Mouse (Mus musculus) adrenal gland, postnatal 14 days (tissue): ENCODE results near the gene Igfbp5. TPM values are rescaled to one million over a fixed set of nuclear protein-coding genes. Genes with fewer than 3 reads are reported as not detected.

Experiments
- DNase-seq: peaks from one replicate; pipeline ENCODE4 v3.0.0; 2021; ENCODE audit warnings: mixed read lengths
- long read RNA-seq, 2 experiments: library from polyadenylated mRNA; stranded (forward); transcript quantifications; one replicate each; pipeline ENCODE4 v2.0.0; 2021
- total RNA-seq: library from RNA; stranded (reverse); gene quantifications from 2 replicates; pipeline ENCODE4 v1.2.3, GENCODE M21; 2021

Gene Igfbp5
- total RNA-seq = 68.1 and 74.3 TPM in 2 replicates
- long read RNA-seq, experiment 1, full-length matches to known transcripts = 5 of 26 reads
- long read RNA-seq, experiment 1, partial matches to known transcripts = 0 of 26 reads
- long read RNA-seq, experiment 1, other reads (novel, unspliced or antisense) = 21 of 26 reads
- long read RNA-seq, experiment 2, full-length matches to known transcripts = 8 of 24 reads
- long read RNA-seq, experiment 2, partial matches to known transcripts = 0 of 24 reads
- long read RNA-seq, experiment 2, other reads (novel, unspliced or antisense) = 16 of 24 reads

DNA sequence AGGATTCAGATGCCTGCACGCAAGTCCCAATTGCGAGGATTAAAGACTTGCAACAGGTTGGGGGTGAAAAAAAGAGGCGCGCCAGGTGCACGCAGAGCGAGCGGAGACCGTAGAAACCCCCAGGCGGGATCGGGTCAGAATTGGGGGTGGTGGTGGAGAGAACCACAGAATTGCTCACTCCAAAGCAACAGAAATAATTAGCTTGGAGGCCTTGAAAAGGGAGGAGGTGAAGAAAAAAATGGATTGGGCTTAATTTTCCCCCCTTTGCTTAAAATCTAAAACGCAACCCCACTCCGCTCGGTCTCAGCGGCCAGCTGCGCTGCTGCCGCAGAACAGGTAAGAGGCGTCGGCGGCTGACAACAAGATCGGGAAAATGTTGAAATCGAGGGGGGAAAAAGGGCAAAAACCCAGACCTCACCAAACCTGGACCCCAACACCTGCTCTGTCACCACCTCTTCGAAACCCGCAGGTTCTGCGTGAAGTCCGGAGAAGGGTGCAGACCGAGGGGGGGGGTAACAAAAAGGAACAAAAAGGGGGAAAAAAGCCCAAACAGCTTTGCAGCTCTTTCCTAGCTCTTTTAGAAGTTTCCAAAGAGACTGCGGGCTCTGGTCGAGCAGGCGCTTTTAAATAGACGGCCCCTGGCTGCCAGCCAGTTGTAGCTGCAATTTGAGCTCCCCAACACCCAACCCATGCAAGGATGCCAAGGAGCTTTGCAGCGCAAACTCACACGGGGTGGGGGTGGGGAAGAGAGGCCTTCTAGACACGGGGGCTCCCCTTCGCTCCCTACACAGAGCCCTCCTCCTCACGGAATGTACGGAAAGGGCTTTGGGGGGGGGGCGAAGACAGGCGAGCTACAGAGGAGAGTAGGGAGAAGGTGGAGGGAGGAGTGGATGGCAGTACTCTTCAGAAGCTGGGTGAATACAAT lies at the start of gene Igfbp5:
TSS of gene Igfbp5 (minus strand) at position 598 of the 925 bp plus-strand sequence.
- DNase-seq = peak; percentile 86

DNA sequence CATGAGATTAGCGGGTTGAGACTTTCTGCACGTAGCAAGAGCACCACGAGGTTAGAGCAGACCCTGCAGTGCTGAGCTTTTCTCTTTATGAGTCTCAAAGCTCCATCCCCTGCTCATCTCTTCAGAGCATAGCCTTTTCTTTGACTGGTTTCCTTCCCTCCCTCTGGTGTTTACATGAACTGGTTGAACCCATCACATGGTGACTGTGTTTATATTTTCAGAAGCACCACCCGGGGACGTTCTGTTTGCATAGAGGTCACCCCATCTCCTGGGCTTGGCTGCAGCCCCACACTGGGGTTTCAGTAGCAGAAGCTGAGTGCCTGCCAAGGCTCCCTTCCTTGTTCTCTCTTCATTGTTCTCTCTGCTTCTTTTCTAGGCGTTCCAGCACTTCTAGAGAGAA lies 40.1 kb upstream of the Igfbp5 start:
- DNase-seq = no peak

GRCm38 (mm10) chr1:72913073-72913472 lies 38.4 kb upstream of the Igfbp5 start:
- DNase-seq = peak; percentile 55

GRCm38 (mm10) chr1:72895821-72896220 lies 21.1 kb upstream of the Igfbp5 start:
- DNase-seq = no peak

DNA sequence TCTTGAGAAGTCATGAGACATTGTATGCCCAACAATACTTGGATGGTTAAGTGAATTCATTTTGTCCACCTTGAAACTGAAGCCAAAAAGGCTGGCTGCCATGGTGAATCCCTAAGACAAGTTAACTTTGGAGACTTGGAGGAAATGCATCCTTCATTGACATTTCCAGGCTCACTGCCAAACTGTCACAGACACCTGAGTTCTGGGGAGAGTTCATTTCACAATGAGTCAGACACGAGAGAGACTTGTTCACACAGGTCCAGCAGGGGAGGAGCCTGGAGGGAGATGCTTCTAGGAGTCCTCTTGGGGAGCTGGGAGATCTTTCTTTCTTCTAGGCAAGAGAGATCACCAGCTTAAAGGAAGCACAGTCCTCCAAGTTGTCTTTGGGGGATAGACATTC lies 13.2 kb upstream of the Igfbp5 start:
- DNase-seq = no peak

DNA sequence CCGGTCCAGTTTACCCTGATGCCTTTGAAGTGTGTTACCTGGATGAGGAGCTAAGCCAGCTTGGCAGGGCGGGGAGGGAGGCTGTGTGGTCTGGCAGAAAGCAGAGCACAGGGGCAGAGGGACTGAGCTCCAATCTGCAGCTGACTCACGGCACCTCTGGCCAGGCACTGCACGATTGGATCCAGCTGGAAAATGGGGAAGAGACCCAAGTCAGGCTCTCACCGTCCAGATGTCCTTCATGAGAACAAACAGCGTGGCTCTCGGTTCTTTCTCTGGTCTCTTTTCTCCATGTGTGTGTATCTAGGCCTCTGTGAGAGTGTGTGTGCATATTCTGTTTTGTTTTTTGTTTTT lies 11.1 kb upstream of the Igfbp5 start:
- no peak for DNase-seq

GRCm38 (mm10) chr1:72885111-72885818 lies 10.6 kb upstream of the Igfbp5 start:
- no peak for DNase-seq

GRCm38 (mm10) chr1:72879319-72879634 lies 4.6 kb upstream of the Igfbp5 start:
- DNase-seq = no peak

- DNase-seq = no peak
These were observed 4.0 kb upstream of the Igfbp5 start for GRCm38 (mm10) chr1:72878473-72879318.

- DNase-seq = peak; percentile 46
These were observed 3.2 kb upstream of the Igfbp5 start for GRCm38 (mm10) chr1:72877892-72878291.

GRCm38 (mm10) chr1:72876111-72876510 lies 1.4 kb upstream of the Igfbp5 start:
- DNase-seq = no peak

GRCm38 (mm10) chr1:72875708-72876107 lies 1.0 kb upstream of the Igfbp5 start:
- DNase-seq = no peak

DNA sequence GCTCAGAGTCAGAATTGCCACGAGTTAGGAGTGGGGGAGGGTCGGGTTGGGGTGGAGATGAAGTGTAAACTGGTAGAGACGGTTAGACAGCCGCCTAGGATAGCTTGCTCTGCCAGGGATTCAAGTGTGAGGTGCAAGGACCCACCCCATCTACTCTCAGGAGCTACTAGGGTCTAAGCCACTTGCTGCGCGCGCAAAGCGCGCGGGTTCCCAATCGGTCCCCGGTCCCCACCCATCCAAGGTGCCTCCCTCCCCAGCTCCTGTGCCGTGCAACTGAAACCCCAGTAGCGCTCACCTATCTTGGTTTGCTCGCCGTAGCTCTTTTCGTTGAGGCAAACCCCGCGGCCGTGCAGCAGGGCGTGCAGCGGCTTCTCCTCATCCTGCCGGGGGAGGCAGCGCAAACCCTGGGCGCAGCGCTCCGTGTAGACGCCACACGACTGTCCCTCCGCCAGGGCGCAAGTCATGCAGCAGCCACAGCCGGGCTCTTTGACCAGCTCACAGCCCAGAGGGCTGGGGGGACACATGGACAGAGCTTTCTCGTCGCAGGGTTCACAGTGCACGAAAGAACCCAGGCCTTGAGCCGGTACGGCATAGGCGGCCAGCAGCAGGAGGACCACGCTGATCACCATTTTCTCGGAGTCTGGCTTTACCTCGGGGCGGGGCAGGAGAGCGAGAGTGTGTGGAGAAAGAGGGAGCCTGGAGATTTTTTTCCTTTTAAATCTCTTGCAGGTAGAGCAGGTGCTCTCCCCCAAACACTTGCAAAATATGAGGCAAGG lies 985 bp downstream of the Igfbp5 start:
- peak; percentile 67 for DNase-seq

DNA sequence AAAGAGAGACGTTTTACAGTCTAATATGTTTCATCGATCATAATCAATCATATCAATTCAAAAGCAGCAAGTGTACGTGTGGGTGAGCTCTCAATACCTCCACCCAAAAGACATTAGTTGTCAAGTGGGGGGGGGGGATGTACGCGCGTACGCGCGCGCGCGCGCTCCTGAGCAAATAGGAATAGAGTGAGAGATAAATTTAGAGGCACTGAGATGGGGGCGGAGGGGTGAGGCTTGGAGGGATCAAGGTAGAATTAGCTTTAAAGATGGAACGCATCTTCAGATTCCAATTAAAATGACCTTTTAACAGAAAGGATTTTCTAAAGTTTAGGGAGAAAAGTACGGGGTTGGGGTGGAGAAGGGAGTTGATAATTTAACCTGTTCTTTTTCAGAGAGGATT lies 1.6 kb downstream of the Igfbp5 start:
- no peak for DNase-seq

- DNase-seq = peak; percentile 75
These were observed 2.2 kb downstream of the Igfbp5 start for GRCm38 (mm10) chr1:72872521-72872920.

GRCm38 (mm10) chr1:72871697-72872411 lies 2.8 kb downstream of the Igfbp5 start:
- no peak for DNase-seq

DNA sequence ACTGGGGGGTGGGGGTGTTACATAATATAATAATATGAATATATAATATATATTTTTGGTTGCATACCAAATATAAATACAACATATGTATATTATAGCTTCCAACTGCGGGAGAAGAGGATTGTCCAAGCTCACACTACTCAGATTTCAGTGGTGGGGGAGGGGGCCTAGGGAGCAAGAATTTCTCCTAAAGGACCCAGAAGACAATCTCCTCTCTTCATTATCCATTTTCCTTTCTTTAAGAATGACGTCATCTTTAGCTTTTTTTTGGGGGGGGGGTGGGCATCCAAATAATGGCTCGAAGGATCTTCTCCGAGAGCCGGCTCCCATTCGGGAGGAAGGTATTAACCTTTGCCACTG lies 3.4 kb downstream of the Igfbp5 start:
- DNase-seq = no peak

DNA sequence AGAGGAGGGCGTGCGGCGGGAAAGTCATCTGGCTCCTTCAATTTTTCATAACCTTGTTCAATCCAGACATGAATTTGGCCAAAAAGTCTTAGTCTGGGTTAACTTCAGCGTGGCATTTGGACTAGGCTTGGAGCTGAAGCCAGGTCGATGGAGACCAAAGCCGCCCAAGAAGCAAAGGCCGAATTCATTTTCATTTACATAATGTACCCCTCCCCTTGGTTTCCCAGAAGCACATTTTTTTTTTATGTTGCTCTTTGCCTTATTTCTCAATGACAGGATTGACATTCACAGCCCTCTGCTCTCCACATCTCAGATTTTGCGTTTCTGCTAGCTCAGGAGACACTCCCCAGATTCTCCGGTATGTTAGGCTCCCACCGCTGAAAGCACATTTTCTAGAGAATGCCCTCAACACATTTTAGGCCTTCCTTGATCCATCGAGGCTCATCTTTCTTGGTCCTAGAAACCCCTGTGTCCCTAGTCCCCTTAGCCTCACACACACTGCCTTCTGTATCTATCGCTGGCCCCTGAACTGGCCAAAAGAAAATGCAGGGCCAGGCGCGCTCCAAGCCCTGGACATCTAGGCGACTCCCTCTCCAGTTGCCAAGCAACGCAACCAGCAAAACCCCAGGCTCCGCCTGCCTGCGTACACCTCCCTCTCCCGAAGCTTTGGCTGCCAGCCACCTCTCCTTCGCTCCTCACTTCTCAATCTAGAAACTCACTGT lies 3.9 kb downstream of the Igfbp5 start:
- DNase-seq = peak; percentile 90

GRCm38 (mm10) chr1:72869681-72870614 lies 4.7 kb downstream of the Igfbp5 start:
- peak; percentile 88 for DNase-seq
